Mouse (Mus musculus) NIH3T3 (cell line): ENCODE results near the gene Aqp7.
"Not testable (repeated sequence)": the region's sequence is repeated elsewhere in the genome, so short reads cannot be mapped to it uniquely, and the experiment has no call there.

Source experiments
- DNase-seq: peaks from one replicate; pipeline ENCODE4 v3.0.0-alpha.2; 2012; ENCODE audit warnings: low read depth

Gene Aqp7

GRCm38 (mm10) chr4:41047524-41048271 lies at the start of gene Aqp7:
TSS of gene Aqp7 (minus strand) at chr4:41048139.
- DNase-seq = no peak

GRCm38 (mm10) chr4:41097381-41097780 lies 49.4 kb upstream of the Aqp7 start:
- no peak for DNase-seq

GRCm38 (mm10) chr4:41096794-41097193 lies 48.9 kb upstream of the Aqp7 start:
- no peak for DNase-seq

GRCm38 (mm10) chr4:41096169-41096568 lies 48.2 kb upstream of the Aqp7 start:
- peak; percentile 35 for DNase-seq

- peak; percentile 95 for DNase-seq
These were observed 46.4 kb upstream of the Aqp7 start for GRCm38 (mm10) chr4:41094361-41094760.

- DNase-seq = peak; percentile 53
These were observed 45.0 kb upstream of the Aqp7 start for GRCm38 (mm10) chr4:41092958-41093357.

GRCm38 (mm10) chr4:41091391-41091790 lies 43.5 kb upstream of the Aqp7 start:
- DNase-seq = no peak

GRCm38 (mm10) chr4:41089705-41090104 lies 41.8 kb upstream of the Aqp7 start:
- DNase-seq = no peak

- no peak for DNase-seq
These were observed 41.2 kb upstream of the Aqp7 start for GRCm38 (mm10) chr4:41089189-41089588.

GRCm38 (mm10) chr4:41087459-41088298 lies 39.7 kb upstream of the Aqp7 start:
- DNase-seq = no peak

- DNase-seq = no peak
These were observed 39.0 kb upstream of the Aqp7 start for GRCm38 (mm10) chr4:41086947-41087346.

GRCm38 (mm10) chr4:41084819-41085218 lies 36.9 kb upstream of the Aqp7 start:
- no peak for DNase-seq

- not testable (repeated sequence) for DNase-seq
These were observed 34.9 kb upstream of the Aqp7 start for GRCm38 (mm10) chr4:41082803-41083202.

- DNase-seq = no peak
These were observed 33.8 kb upstream of the Aqp7 start for GRCm38 (mm10) chr4:41081733-41082132.

- DNase-seq = peak; percentile 64
These were observed 30.8 kb upstream of the Aqp7 start for GRCm38 (mm10) chr4:41078726-41079125.

GRCm38 (mm10) chr4:41074461-41074860 lies 26.5 kb upstream of the Aqp7 start:
- DNase-seq = no peak

- DNase-seq = no peak
These were observed 25.3 kb upstream of the Aqp7 start for GRCm38 (mm10) chr4:41073008-41073817.

GRCm38 (mm10) chr4:41071500-41072429 lies 23.8 kb upstream of the Aqp7 start:
- DNase-seq = no peak

GRCm38 (mm10) chr4:41065196-41065595 lies 17.3 kb upstream of the Aqp7 start:
- DNase-seq = no peak

- DNase-seq = peak; percentile 31
These were observed 16.1 kb upstream of the Aqp7 start for GRCm38 (mm10) chr4:41063894-41064673.
